Mouse (Mus musculus): Measurements from ENCODE around the gene Actn2. TPM values are rescaled to one million over a fixed set of nuclear protein-coding genes. Genes with fewer than 3 reads are reported as not detected.

Actn2 gene
- polyA plus RNA-seq, 1 experiment from 2014 or later: 3.5 TPM

- ATAC-seq (replicated peaks; ENCODE audit: low FRiP score, low read depth) (no peak), DNase-seq (ENCODE audit: low spot score) (no peak)
- WGBS: 96% methylated on average over 2 of the region's 2 CpGs
- Histone ChIP-seq H3K9ac (ENCODE audit: low read depth, low read length) (no peak overlapping the region), H3K27me3 (ENCODE audit: insufficient read depth, low read length) (no peaks in the 10 kb centered on the region), H3K36me3 (ENCODE audit: insufficient read depth, low read length) (peaks cover 35% of the 10 kb centered on the region), H3K9me3 (replicated peaks; ENCODE audit: low read length) (no peaks in the 10 kb centered on the region), H3K4me3 (replicated peaks; ENCODE audit: low read depth, low read length) (no peak overlapping the region), H3K4me1 (replicated peaks; ENCODE audit: insufficient read depth, low read length) (no peaks in the 10 kb centered on the region), H3K27ac (no peak overlapping the region), H3K4me2 (ENCODE audit: low read length) (no peak overlapping the region)
- no peak for TF ChIP-seq CTCF (IDR thresholded peaks at IDR 0.05; ENCODE audit: low read depth)
Observed at GRCm38 (mm10) chr13:12245938-12246337, 94.6 kb downstream of the Actn2 start.

GRCm38 (mm10) chr13:12243991-12244390 lies 96.6 kb downstream of the Actn2 start:
- 87% methylated on average over 4 of the region's 4 CpGs for WGBS
- Histone ChIP-seq H3K9me3 (replicated peaks; ENCODE audit: low read length) (no peaks in the 10 kb centered on the region), H3K4me3 (replicated peaks; ENCODE audit: low read depth, low read length) (no peak overlapping the region), H3K27me3 (ENCODE audit: insufficient read depth, low read length) (no peaks in the 10 kb centered on the region), H3K4me2 (ENCODE audit: low read length) (no peak overlapping the region), H3K4me1 (replicated peaks; ENCODE audit: insufficient read depth, low read length) (no peaks in the 10 kb centered on the region), H3K27ac (no peak overlapping the region), H3K9ac (ENCODE audit: low read depth, low read length) (no peak overlapping the region), H3K36me3 (ENCODE audit: insufficient read depth, low read length) (peaks cover 28% of the 10 kb centered on the region)
- TF ChIP-seq CTCF (IDR thresholded peaks at IDR 0.05; ENCODE audit: low read depth): no peak
- DNase-seq (ENCODE audit: low spot score) (no peak), ATAC-seq (replicated peaks; ENCODE audit: low FRiP score, low read depth) (no peak)

GRCm38 (mm10) chr13:12232141-12232540 lies 108.4 kb downstream of the Actn2 start:
- Histone ChIP-seq H3K4me3 (replicated peaks; ENCODE audit: low read depth, low read length) (no peak overlapping the region), H3K27me3 (ENCODE audit: insufficient read depth, low read length) (no peaks in the 10 kb centered on the region), H3K4me1 (replicated peaks; ENCODE audit: insufficient read depth, low read length) (no peaks in the 10 kb centered on the region), H3K9ac (ENCODE audit: low read depth, low read length) (no peak overlapping the region), H3K9me3 (replicated peaks; ENCODE audit: low read length) (no peaks in the 10 kb centered on the region), H3K4me2 (ENCODE audit: low read length) (no peak overlapping the region), H3K27ac (no peak overlapping the region), H3K36me3 (ENCODE audit: insufficient read depth, low read length) (peaks cover 25% of the 10 kb centered on the region)
- DNase-seq (ENCODE audit: low spot score) (no peak), ATAC-seq (replicated peaks; ENCODE audit: low FRiP score, low read depth) (no peak)
- WGBS: 94% methylated on average over 4 of the region's 4 CpGs
- no peak for TF ChIP-seq CTCF (IDR thresholded peaks at IDR 0.05; ENCODE audit: low read depth)

- no peak for TF ChIP-seq CTCF (IDR thresholded peaks at IDR 0.05; ENCODE audit: low read depth)
- Histone ChIP-seq H3K4me1 (replicated peaks; ENCODE audit: insufficient read depth, low read length) (no peaks in the 10 kb centered on the region), H3K9ac (ENCODE audit: low read depth, low read length) (no peak overlapping the region), H3K27ac (no peak overlapping the region), H3K36me3 (ENCODE audit: insufficient read depth, low read length) (peaks cover 33% of the 10 kb centered on the region), H3K4me2 (ENCODE audit: low read length) (no peak overlapping the region), H3K27me3 (ENCODE audit: insufficient read depth, low read length) (no peaks in the 10 kb centered on the region), H3K9me3 (replicated peaks; ENCODE audit: low read length) (no peaks in the 10 kb centered on the region), H3K4me3 (replicated peaks; ENCODE audit: low read depth, low read length) (no peak overlapping the region)
- 84% methylated on average over 4 of the region's 4 CpGs for WGBS
- DNase-seq (ENCODE audit: low spot score) (no peak), ATAC-seq (replicated peaks; ENCODE audit: low FRiP score, low read depth) (no peak)
Observed at GRCm38 (mm10) chr13:12228248-12228647, 112.3 kb downstream of the Actn2 start.

- Histone ChIP-seq H3K4me3 (replicated peaks; ENCODE audit: low read depth, low read length) (no peak overlapping the region), H3K4me1 (replicated peaks; ENCODE audit: insufficient read depth, low read length) (no peaks in the 10 kb centered on the region), H3K4me2 (ENCODE audit: low read length) (no peak overlapping the region), H3K27me3 (ENCODE audit: insufficient read depth, low read length) (no peaks in the 10 kb centered on the region), H3K27ac (no peak overlapping the region), H3K36me3 (ENCODE audit: insufficient read depth, low read length) (peaks cover 34% of the 10 kb centered on the region), H3K9me3 (replicated peaks; ENCODE audit: low read length) (no peaks in the 10 kb centered on the region), H3K9ac (ENCODE audit: low read depth, low read length) (no peak overlapping the region)
- WGBS: 72% methylated on average over 5 of the region's 5 CpGs
- DNase-seq (ENCODE audit: low spot score) (no peak), ATAC-seq (replicated peaks; ENCODE audit: low FRiP score, low read depth) (no peak)
- TF ChIP-seq CTCF (IDR thresholded peaks at IDR 0.05; ENCODE audit: low read depth): no peak
Observed at GRCm38 (mm10) chr13:12227606-12228005, 113.0 kb downstream of the Actn2 start.

Other genes starting within 250 kb of the Actn2 start
- 0.09 and 0.17 TPM in 2 replicates for gene Ryr2, start 233.8 kb downstream of the Actn2 start, polyA plus RNA-seq (2015; fragmentation: Nextera tagmentation; extraction: Ambion mirVana)
- 8.7 and 9.2 TPM in 2 replicates for gene Mtr, start 82.6 kb downstream of the Actn2 start, polyA plus RNA-seq (2015; fragmentation: Nextera tagmentation; extraction: Ambion mirVana)
- gene Heatr1, start 54.3 kb upstream of the Actn2 start, polyA plus RNA-seq (2015; fragmentation: Nextera tagmentation; extraction: Ambion mirVana): 9.6 and 9.8 TPM in 2 replicates
- gene Lgals8, start 124.2 kb upstream of the Actn2 start, polyA plus RNA-seq (2015; fragmentation: Nextera tagmentation; extraction: Ambion mirVana): 27.5 and 30.0 TPM in 2 replicates
- gene Edaradd, start 179.7 kb upstream of the Actn2 start, polyA plus RNA-seq (2015; fragmentation: Nextera tagmentation; extraction: Ambion mirVana): 1.6 and 1.9 TPM in 2 replicates
- 6.1 and 6.9 TPM in 2 replicates for gene Ero1lb, start 225.1 kb upstream of the Actn2 start, polyA plus RNA-seq (2015; fragmentation: Nextera tagmentation; extraction: Ambion mirVana)

Measured in kidney, postnatal 0 days (tissue).